Mouse (Mus musculus): ENCODE data around the gene Rps6kb1.

Gene Rps6kb1

DNA sequence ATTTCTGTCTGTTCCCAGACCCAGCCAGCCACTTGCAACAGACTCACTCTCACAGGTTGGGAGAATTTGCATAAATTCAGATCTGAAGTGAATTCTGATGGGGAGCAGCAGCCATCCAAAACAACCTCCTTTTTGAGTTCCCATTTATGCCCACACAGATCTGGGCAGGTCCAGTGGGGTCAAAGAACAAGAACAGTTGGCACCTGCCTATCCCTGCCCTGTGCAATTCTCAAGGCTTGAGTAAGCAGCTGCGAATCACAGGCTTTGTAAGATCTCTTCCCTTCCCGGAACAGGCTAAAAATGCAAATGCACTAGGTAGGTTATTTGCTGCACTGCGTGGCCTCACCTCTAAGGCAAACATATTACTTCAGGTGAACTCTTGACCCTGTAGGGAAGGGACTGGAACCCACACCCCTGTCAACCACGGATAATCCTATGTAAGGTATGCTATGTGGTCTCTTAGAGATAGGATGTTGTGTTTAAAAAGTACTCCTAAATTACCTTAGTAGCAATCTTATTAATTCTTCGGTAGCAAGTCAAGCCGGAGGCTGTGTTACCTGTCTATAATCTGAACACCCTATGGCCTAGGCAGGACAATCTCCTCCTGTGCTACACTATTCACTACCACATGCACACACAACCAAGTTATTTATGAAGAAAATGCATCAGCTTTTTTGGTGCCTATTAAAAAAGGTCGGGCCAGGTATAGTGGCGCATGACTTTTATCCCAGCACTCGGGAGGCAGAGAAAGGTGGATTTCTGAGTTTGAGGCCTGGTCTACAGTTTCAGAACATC, 35.9 kb upstream of the Rps6kb1 start:
- WGBS, result 78% methylated on average over 9 of the region's 9 CpGs

DNA sequence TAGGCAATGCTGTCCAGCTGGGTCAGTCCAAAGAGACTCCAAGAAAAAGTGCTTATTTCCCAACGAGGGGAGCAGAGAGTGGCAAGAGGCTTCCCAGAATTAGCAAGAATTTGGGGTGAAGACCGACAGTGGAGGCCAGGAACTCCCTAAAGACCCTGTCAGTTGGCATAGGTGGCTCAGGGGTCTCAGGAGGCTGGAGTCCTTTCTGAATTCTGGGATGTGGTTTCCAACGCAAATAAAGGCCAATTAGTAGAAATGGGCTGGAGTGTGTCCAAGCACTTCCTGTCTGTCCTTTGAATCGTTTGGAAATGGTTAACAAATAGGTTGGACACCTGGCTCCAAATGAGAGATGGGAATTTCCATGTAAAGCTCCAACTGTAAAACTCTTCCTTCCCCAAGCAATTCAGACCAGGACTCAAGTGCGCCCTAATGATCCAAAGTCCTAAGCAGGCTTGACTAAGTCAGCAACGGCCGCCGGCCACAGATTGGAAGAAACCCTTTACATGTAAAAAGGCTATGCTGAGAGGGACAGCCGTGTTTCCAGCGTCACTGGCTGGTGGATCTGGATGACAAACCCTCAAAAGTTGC, 35.2 kb upstream of the Rps6kb1 start:
- WGBS, result 63% methylated on average over 10 of the region's 10 CpGs

DNA sequence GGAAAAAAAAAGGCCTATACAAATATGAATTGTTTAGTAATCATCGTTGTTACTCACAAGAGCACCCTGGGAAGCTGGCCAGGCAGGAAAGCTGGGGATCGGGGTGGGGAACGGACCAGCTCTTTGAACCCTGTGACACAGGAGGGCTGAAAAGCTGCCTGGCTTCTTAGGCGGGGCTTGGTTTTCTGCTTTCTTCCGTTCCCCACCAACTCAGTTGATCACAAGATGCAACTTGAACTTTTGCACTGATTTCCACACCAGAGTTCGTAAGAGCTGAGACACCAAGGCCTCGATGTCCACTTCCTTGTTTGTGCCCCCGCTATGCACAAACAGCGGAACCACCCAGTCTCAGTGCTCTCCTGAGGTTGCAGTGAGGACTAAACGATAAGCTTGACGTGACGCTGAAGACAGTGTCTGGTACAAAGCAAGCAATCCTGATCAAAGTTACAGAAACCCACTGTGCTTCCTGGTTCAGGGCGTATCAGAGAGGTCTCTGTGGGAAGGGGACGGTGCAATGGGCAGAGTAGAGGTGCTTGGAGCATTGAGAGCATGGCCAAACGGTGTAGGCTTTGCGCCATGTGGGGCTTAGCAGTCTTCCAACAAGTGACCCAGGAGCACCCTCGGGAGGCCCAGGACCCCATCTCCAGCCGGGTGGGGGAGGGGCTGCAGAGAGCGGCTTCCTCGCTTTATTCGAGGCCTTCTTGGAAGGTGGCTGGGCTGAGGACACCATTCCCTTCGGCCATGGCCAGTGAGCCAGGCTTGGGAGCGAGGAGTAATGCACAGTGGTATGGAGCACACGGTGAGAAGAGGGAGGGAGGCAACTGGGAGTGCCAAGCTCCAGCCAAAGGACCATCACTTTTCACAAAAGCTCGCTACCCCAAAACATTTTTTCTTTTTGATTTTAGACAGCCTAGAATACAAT, 34.5 kb upstream of the Rps6kb1 start:
- WGBS, result 69% methylated on average over 25 of the region's 25 CpGs

DNA sequence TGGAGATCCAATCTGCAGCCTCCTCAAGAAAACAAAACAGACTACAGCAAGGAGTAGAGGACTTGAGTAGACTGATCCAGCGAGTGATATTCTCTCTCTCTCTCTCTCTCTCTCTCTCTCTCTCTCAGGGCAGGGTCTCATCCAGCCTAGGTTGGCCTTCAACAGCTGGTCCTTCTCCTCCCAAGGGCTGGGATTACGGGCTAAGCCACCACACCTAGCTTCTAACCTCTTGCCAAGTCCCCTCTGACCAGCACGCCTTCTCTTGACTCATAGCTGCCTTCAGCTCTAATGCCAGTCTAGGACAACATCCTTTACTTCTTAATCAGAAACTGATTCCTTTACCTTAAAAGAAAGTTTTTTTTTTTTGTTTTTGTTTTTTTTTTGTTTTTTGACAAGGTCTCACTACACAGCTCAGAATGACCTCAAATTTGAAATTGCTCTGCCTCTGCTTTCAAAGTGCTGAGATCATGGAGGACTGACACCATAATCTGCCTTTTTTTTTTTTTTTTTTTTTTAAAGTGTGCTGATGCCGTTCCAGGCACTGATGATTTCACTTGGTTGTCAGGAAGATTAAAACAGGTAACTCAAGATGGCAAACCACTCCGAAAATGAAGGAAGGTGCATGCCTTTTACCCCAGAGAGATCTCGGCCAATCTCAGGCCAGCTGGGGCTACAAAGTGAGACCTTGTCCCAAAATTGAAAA, 33.7 kb upstream of the Rps6kb1 start:
- 78% methylated on average over 6 of the region's 6 CpGs for WGBS

DNA sequence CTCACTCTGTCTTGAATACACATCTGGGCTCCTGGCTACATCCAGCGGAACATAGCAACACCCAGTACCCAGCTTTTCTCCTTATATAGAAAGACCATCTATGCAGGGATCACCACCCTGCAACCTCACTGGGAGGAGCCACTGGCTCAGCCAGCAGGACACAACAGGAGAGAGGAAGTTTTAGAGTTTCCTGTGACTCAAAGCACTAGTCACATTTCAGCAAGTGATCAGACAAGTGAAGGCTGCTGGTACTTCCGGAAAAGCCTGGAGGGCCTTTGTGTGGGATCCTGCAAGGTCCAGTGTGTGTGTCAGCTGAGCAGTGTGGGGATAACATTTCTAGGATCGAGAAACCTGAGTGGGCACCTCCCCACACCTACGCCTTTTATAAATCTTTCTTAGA, 32.6 kb upstream of the Rps6kb1 start:
- 67% methylated on average over 4 of the region's 4 CpGs for WGBS

- WGBS, result 70% methylated on average over 7 of the region's 7 CpGs
These were observed 31.2 kb upstream of the Rps6kb1 start for GRCm38 (mm10) chr11:86575632-86576378.

GRCm38 (mm10) chr11:86574408-86574807, 29.8 kb upstream of the Rps6kb1 start:
- WGBS, result 80% methylated on average over 2 of the region's 2 CpGs

DNA sequence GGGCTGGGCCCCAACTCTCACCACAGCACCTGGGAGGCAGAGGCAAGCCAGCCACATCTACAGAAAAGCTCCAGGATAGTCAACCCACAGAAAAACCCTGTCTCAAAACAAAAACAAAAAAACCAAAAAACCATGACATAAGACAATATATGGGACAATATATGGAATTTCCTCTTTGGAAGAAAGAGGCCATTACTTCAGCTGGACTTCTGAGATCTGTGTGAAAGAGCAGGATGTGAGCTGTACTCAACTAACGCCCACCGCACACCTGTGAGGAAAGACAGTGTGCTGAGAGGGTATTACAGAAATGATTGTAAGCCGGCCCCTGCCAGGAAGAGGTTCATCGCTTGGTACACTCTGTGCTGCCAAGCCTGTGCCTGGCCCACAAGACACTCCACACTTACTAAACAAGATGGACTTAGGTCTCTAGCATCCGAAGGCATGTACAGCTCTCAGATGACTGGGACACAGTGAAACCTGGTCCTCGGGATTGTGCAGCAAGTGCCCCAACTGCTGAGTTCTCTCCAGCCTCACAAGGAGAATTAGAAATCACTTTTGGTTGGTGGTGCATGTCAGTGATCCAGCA, 29.1 kb upstream of the Rps6kb1 start:
- 82% methylated on average over 6 of the region's 6 CpGs for WGBS

DNA sequence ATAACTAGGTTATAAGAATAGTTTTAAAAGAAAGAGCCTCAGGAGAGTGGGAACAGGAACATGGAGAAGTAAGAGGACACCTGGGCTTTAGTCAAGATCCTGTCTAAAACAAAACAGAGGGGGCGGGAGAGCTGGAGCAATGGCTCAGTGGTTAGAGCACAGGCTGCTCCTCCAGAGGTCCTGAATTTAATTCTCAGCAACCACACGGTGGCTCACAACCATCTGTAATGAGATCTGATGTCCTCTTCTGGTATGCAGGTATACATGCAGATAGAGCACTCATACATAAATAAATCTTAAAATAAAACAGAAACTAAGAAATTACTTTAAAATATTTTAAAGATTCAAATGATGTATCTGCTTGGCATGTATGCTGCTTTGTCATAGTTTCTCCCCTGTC, 28.0 kb upstream of the Rps6kb1 start:
- WGBS, result 62% methylated on average over 2 of the region's 2 CpGs

DNA sequence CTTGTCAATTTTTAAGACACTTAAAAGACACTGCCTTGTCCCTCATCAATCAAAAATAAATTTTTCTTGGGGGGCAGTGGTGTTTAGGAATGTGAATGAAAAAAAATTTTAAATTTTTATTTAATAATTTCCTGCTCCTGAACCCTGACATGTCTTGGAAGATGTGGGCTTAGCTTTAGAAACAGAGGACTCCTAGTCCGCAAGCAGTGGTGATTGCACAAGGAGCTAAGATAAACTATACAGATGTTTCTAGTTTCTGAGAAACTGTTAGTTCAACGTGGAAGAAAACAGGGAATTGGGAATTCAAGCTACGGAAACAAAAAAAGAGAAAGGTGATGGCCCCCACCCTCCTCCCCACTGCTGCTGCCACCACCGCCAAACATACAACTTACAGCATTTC, 27.3 kb upstream of the Rps6kb1 start:
- WGBS, result 85% methylated on average over 4 of the region's 4 CpGs

- 44% methylated on average over 15 of the region's 15 CpGs for WGBS
These were observed 26.6 kb upstream of the Rps6kb1 start for GRCm38 (mm10) chr11:86571047-86571855.

GRCm38 (mm10) chr11:86570261-86570746, 25.7 kb upstream of the Rps6kb1 start:
- 72% methylated on average over 9 of the region's 9 CpGs for WGBS

DNA sequence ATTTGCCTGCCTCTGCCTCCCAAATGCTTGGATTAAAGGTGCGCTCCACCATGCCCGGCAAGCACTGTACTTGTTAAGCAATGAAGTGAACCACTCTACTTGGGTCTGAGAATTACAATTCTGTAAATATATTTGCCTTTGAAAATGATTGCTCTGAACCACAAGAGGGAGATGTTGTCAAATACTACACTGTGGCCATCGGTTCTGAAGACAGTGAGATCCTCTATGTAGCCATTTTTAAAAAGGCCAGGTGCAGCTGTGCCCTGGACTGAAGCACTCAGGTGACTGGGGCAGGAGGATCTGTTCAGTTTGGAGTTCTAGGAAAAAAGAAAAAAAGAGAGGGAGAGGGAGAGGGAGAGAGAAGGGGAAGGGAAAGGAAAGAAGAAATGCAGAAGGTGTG, 23.8 kb upstream of the Rps6kb1 start:
- WGBS, result 46% methylated on average over 3 of the region's 3 CpGs

GRCm38 (mm10) chr11:86558258-86558657, 13.7 kb upstream of the Rps6kb1 start:
- 92% methylated on average over 4 of the region's 4 CpGs for WGBS

DNA sequence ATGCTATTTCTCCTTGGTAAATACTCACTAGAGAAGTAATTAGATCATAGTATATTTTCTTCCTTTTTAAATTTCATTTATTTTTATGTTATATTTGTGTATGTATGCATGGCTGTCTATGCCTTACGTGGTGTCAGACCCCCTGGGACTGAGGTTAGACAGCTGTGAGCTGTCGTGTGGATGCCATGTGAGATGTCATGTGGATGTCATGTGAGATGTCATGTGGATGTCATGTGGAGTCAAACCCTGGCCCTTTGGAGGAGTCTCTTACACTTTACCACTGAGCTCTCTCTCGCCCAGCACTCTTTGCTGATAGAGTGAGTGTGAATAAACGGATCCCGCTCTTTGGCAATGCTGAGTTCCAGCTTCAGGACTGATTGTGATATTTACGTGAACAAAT, 8.9 kb upstream of the Rps6kb1 start:
- 96% methylated on average over 6 of the region's 6 CpGs for WGBS

GRCm38 (mm10) chr11:86547412-86547811, 2.8 kb upstream of the Rps6kb1 start:
- 93% methylated on average over 1 of the region's 1 CpGs for WGBS

- 62% methylated on average over 8 of the region's 8 CpGs for WGBS
These were observed 951 bp upstream of the Rps6kb1 start for GRCm38 (mm10) chr11:86545556-86545955.

GRCm38 (mm10) chr11:86543960-86544638, 506 bp downstream of the Rps6kb1 start:
- WGBS, result under 1% methylated on average over 47 of the region's 50 CpGs

- WGBS, result 60% methylated on average over 1 of the region's 1 CpGs
These were observed 1.8 kb downstream of the Rps6kb1 start for GRCm38 (mm10) chr11:86542851-86543250.
